Mouse (Mus musculus) spleen, postnatal 36 days (tissue): ENCODE measurements around the gene Hsh2d.

Source experiments
- DNase-seq, 2 experiments: peaks; one replicate each; pipeline ENCODE4 v3.0.0; 2022; ENCODE audit warnings: low spot score in 2 of 2, mixed read lengths in 1 of 2

Hsh2d gene

GRCm38 (mm10) chr8:72189417-72190214 lies at the start of gene Hsh2d:
Hsh2d (plus strand) TSS chr8:72189638.
- peak; percentile 83 to 86 for DNase-seq

DNA sequence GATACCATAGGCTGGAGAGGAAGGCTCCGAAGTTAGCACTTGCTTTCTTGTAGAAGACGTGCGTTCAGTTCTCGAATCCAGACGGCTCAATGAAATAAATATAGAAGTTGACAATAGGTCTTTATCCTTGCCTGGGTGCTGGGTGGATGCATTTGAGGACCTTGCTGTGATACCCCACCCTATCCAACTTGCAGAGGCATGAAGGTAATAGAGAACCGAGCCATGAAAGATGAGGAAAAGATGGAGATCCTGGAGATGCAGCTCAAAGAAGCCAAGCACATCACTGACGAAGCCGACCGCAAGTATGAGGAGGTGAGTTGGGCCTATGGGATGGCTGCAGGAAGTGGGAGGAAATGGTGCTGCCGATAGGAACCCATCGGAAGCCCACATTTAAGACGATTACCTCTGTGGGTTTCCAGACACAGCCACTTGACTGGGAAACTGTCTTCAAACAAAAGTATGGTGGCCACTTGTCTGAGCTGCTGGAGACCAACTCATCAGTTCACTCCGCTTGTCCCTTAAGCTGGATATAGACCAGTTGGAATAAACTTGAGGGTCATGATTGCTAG lies 46.1 kb upstream of the Hsh2d start:
- DNase-seq: no peak

DNA sequence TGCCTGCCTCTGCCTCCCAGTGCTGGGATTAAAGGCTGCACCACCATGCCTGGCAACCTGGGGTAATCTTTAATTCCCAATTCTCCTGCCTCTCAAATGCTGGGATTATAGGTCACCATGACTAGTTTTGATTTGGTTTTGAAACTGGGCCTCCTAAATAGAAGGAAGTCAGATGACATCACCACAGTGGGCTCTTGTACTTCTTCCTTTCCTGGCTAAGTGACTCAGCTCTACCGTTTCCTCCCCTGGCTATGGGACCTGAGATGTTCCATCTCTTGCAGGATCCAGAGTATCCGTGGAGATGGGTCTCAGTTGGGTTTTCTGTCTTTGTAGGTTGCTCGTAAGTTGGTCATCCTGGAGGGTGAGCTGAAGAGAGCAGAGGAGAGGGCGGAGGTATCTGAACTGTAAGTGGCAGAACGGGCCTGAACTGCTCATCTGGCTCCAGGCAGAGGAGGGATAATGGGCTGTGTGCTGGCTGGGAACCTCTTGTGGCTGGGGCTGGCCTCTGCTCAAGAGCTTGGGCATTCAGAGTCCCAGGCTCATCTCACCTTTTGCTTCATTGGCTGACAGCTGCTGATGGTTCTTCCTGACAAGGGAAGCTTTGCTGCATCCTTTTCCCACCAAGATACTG lies 45.0 kb upstream of the Hsh2d start:
- no peak for DNase-seq

DNA sequence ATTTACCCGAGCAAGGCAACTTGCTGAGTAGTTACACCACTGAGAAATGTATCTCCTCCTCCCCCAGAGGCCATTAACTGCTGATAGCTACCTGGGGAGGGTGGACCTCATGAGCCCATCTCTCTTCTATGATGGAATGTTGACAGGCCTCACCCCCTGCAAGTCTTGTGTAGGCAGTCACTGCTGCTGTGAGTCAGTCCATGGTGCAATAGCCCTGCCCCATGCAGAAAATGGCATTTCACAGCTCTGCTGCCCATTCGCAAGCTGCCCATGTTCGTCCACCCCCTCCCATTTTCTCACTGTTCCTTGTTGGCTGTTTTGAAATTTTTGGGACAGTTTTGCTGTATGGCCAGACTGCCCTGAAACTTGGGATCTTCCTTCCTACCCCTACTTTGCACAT lies 43.9 kb upstream of the Hsh2d start:
- no peak for DNase-seq

DNA sequence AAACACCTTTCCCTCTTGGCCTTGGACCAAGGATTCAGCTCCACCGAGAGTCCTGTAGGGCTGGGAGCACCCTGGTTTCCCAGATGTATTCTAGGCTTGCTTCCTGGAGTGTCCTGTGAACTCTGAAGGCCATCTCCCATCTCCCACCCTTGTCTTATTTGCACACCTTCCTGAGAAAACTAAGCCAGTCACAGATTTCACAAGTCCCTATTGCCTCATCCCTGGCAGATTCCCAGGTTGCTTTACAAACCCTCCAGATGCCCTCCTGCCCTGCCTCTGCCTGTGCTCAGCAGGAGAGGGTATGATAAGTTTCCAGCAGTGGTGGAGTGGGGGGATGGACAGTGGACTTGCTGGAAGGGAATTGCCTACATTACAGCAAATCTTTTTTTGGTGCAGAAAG lies 43.4 kb upstream of the Hsh2d start:
- no peak for DNase-seq

DNA sequence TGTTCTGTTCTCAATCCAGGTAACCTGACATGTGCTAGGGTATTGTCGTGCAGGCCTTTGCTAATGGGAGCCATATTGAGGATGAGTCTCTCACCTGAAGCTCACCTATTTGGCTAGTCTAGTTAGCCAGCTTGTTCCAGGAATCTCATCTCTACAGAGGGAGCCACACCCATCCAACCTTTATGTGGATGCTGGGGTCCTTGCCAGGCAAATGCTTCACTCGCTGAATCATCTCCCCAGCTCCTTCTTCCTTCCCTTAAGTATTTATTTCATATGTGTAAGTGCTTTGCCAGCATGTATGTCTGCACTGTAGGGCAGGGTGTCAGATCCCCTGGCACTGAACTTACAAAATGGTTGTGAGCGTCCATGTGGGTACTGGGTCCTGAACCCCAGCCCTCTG lies 42.9 kb upstream of the Hsh2d start:
- no peak for DNase-seq

- no peak for DNase-seq
These were observed 42.2 kb upstream of the Hsh2d start for GRCm38 (mm10) chr8:72147266-72147665.

DNA sequence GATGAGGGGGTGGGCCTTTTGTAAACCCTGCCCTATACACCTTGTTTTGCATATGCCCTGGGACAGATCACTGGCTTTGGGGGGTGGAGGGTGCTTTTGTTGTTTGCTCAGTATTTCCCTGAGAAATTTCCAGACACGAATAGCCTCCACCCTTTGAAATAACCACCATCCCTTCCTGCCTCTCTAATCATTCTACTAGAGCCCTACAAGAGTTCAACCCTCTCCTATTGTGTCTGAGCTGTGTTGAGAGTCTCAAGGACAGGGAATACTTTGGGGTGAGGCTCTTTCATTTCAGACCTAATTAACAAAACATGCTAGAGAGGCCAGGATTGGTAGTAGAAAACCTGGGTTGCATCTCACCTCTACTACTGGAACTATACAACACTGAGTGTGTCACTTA lies 40.4 kb upstream of the Hsh2d start:
- no peak for DNase-seq

DNA sequence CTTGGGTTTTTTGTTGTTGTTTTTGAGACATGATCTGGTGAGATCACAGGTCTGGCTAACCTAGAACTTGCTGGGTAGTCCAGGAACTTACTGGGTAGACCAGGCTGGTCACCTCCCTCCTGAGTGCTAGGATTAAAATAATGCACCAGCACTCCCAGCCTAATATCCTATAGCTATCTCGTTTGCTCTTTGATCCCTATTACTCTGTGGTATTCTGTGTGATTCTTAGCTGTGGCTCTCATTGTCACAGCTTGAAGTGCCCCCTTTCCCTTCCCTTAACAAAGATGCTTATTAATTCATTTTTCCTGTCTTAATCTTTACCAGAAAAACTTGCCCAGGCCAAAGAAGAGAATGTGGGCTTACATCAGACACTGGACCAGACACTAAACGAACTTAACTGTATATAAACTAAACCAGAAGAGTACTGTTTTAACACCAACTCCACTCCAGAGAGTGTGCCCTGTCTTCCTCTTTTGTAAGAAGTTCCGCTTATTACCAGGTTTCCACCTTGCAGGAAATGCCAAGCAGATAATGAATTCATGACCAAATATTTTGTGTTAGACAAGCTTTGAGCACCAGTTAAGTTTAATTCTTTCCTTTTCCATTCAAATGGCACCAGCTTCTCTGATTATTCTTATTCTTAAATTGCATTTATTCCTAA lies 37.9 kb upstream of the Hsh2d start:
- DNase-seq: no peak

DNA sequence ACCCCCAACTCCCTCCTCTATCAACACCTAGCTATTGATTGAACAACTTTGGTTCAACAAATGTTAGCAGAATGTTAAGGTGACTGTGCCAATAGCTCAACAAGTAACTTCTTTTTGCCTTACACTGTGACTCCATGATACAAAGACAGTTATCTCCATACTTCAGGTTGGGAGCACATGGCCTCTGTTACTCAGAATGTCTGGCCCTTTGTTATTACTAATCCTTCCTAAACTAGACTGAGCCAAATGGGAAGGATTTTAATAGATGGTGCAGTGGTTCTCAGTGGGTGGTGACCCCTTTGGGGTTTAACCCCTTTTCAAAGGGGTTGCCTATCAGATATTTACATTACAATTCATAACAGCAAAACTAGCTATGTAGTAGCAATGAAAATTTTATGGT lies 36.1 kb upstream of the Hsh2d start:
- DNase-seq: no peak

- DNase-seq: no peak
These were observed 31.3 kb upstream of the Hsh2d start for GRCm38 (mm10) chr8:72158096-72158495.

DNA sequence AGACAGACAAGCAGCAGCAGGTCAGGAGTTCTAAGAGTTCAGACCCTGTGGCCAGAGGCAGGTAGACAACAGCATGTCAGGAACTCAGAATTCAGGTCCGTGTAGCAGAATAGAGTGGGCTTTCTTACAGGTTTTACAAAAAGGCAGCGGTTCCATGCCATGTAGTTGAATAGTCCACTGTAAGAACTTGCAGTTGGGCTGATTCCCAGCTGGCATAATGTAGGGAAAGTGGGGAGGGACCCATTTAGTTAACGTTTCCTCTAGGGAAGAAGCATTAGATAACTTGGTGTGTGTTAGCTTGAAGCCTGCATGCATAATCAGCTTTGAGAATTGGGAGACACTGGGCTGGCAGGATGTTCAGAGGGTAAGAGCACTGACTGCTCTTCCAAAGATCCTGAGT lies 30.7 kb upstream of the Hsh2d start:
- no peak for DNase-seq

DNA sequence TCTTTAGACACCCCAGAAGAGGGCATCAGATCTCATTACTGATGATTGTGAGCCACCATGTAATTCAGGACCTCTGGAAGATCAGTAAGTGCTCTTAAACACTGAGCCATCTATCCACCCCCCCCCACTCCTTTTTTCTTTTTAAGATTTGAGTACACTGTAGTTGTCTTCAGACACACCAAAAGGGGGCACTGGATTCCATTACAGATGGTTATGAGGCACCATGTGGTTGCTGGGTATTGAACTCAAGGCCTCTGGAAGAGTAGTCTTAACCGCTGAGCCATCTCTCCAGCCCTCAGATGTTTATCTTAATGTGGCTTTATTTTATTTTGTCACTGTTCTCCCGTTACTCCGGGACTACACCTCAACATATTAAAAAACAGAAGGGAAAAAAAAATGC lies 29.4 kb upstream of the Hsh2d start:
- DNase-seq: no peak

DNA sequence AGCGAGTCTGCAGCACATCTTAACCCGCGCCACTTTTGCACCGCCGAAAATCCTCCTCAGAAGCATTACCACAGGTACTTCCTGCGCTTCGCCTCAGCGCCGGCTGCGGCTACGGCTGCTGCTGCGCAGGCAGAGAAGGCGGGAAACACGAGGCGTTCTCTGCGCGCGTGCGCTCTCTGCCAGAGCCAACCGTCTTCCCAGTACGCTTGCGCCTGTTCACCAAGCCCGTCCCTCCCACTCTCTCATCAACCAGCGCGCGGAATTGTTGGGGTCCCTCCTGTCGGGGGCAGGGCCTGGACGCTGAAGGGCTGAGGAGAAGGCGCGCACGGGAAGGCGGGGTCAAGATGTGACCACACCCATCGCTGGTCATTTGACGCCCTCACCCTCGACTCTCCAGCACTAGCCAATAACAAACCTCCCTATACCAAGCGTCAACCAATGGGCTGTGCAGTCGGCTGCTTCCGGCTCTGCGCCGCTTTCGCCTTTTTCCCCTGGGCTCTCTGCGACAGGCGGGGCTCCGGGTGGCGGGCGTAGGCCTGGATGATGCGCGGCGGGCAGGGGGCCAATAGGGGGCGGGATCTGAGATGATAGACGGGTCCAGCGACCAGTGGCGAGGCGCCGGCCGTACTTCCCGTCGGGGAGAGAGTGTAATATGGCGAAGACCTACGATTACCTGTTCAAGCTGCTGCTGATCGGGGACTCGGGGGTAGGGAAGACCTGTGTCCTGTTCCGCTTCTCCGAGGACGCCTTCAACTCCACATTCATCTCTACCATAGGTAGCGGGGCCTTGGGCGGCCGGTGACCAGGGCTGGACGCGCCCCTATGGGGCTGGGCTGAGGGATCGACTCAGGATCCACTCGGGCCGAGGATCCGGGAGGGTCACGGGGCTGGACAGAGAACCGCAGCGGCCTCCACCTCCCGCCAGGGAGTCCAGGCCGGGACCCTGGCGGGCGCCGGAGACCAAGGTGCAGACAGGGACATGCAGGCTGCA lies 28.4 kb upstream of the Hsh2d start, which contains the start of gene Rab8a:
TSS of gene Rab8a (plus strand) at position 494 of the 991 bp plus-strand sequence.
- DNase-seq: peak; percentile 100

- peak; percentile 30 to 32 for DNase-seq
These were observed 26.6 kb upstream of the Hsh2d start for GRCm38 (mm10) chr8:72162821-72163220.

- DNase-seq: peak; percentile 90 to 92
These were observed 20.3 kb upstream of the Hsh2d start for GRCm38 (mm10) chr8:72169098-72169668.

GRCm38 (mm10) chr8:72169681-72170249 lies 19.7 kb upstream of the Hsh2d start:
- DNase-seq: peak; percentile 24 to 40

DNA sequence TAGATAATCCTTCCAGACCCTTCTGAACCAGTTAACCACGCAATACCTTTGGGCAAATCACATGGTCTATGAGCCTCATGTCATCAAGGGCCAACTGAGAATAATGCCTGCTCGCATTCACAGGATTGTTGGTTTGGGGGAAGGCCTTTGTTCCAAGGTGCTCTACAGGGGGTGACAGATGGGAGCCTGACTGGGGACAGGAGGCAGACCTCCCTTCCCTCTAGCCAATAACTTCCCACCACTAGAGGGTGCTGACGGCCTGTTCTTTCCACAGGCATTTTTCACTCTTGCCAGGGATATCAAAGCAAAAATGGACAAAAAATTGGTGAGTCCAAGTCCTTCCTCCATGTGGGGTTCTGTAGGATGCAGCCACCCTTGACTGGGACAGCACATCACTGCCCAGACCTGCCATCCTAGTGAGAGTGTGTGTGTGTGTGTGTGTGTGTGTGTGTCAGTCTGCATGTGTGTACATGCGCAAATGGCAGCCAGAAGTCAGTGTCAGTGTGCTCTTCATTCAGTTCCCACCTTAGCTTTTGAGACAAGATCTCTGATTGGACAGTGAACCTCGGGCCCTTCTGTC lies 12.0 kb upstream of the Hsh2d start:
- DNase-seq: peak; percentile 69 to 75

DNA sequence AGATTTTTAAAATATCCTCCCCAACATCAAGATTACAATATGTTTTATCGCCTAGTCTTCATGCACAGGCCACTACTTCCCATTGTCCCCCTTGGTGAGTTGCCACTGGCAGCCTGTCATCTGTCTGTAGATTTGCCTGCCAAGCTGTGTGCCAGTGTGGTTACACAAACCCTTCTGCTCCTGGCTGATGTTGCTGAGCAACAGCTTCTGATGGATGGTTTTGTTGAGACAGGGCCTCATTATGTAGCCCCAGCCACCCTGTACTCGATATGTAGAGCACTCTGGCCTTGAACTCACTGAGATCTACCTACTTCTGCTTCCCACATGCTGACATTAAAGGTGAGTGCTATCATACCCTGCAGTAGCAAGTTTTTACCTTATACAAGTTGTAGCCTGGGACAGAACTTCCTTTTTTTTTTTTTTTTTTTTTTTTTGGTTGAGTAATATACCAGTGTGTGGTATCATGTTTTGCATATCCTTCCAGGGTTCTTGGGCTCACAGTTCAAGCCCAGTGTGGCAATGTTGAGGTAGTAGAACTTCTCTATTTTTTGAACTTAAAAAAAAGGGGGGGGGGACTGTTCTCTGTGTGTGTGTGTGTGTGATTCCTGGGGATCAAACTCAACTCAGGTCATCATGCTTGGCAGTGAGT lies 5.8 kb upstream of the Hsh2d start:
- peak; percentile 72 to 80 for DNase-seq
